Mouse (Mus musculus): Measurements from ENCODE around the gene Vasp. TPM values are rescaled to one million over a fixed set of nuclear protein-coding genes. Genes with fewer than 3 reads are reported as not detected.
A peak's percentile ranks its signal among the peaks of the same experiment; 100 is the strongest.

The Vasp gene
- total and polyA plus RNA-seq, 2 experiments from 2014 or later: 30.0 to 40.6 TPM

- H3K27ac ChIP-seq (ENCODE audit: low read depth, low read length): peak overlapping the region; percentile 78
- peak overlapping the region; percentile 95 for H3K4me2 ChIP-seq (ENCODE audit: low read depth)
- peak overlapping the region; percentile 66 for H3K9ac ChIP-seq
- H3K36me3 ChIP-seq (ENCODE audit: insufficient read depth): no peaks in the 10 kb centered on the region
- H3K4me1 ChIP-seq (ENCODE audit: insufficient read depth): peaks cover 15% of the 10 kb centered on the region
- TF ChIP-seq CTCF (IDR thresholded peaks at IDR 0.05; ENCODE audit: low read depth): no peak
- 2% methylated on average over 36 of the region's 36 CpGs for WGBS
- DNase-seq: peak; percentile 78
- H3K27me3 ChIP-seq (ENCODE audit: insufficient read depth, low read length): no peaks in the 10 kb centered on the region; the same call in 1 of the 2 replicates
- ATAC-seq: peak; percentile 58
- H3K4me3 ChIP-seq (ENCODE audit: low read depth, low read length): peak overlapping the region; percentile 72
- H3K9me3 ChIP-seq (ENCODE audit: low read length): no peaks in the 10 kb centered on the region
These were observed 652 bp upstream of the Vasp start for GRCm38 (mm10) chr7:19272173-19272764.

- peak overlapping the region; percentile 29; the same call in 1 of the 2 replicates for H3K27ac ChIP-seq (ENCODE audit: low read depth, low read length)
- no peaks in the 10 kb centered on the region for H3K9me3 ChIP-seq (ENCODE audit: low read length)
- H3K4me1 ChIP-seq (ENCODE audit: insufficient read depth): peaks cover 15% of the 10 kb centered on the region
- peak overlapping the region; percentile 72 for H3K4me3 ChIP-seq (ENCODE audit: low read depth, low read length)
- TF ChIP-seq CTCF (IDR thresholded peaks at IDR 0.05; ENCODE audit: low read depth): no peak
- ATAC-seq (no peak), DNase-seq (peak; percentile 30)
- H3K36me3 ChIP-seq (ENCODE audit: insufficient read depth): no peaks in the 10 kb centered on the region
- H3K27me3 ChIP-seq (ENCODE audit: insufficient read depth, low read length): no peaks in the 10 kb centered on the region; the same call in 1 of the 2 replicates
- WGBS: 2% methylated on average over 16 of the region's 21 CpGs
- peak overlapping the region; percentile 95 for H3K4me2 ChIP-seq (ENCODE audit: low read depth)
- peak overlapping the region; percentile 66 for H3K9ac ChIP-seq
These were observed 944 bp downstream of the Vasp start for GRCm38 (mm10) chr7:19270509-19271237.

GRCm38 (mm10) chr7:19269721-19270441 lies 1.7 kb downstream of the Vasp start:
- TF ChIP-seq CTCF (IDR thresholded peaks at IDR 0.05; ENCODE audit: low read depth): no peak
- Histone ChIP-seq H3K27ac (ENCODE audit: low read depth, low read length) (peak overlapping the region; percentile 29; the same call in 1 of the 2 replicates), H3K27me3 (ENCODE audit: insufficient read depth, low read length) (no peaks in the 10 kb centered on the region), H3K9me3 (ENCODE audit: low read length) (no peaks in the 10 kb centered on the region), H3K4me3 (ENCODE audit: low read depth, low read length) (peak overlapping the region; percentile 72), H3K9ac (peak overlapping the region; percentile 66), H3K4me1 (ENCODE audit: insufficient read depth) (peaks cover 15% of the 10 kb centered on the region), H3K36me3 (ENCODE audit: insufficient read depth) (no peaks in the 10 kb centered on the region), H3K4me2 (ENCODE audit: low read depth) (peak overlapping the region; percentile 95)
- WGBS: 9% methylated on average over 17 of the region's 19 CpGs
- ATAC-seq (no peak), DNase-seq (no peak)

GRCm38 (mm10) chr7:19268993-19269681 lies 2.5 kb downstream of the Vasp start:
- ATAC-seq (no peak), DNase-seq (no peak)
- 61% methylated on average over 10 of the region's 10 CpGs for WGBS
- H3K27me3 ChIP-seq (ENCODE audit: insufficient read depth, low read length): no peaks in the 10 kb centered on the region
- H3K4me2 ChIP-seq (ENCODE audit: low read depth): peak overlapping the region; percentile 95
- H3K9me3 ChIP-seq (ENCODE audit: low read length): no peaks in the 10 kb centered on the region
- TF ChIP-seq CTCF (IDR thresholded peaks at IDR 0.05; ENCODE audit: low read depth): no peak
- H3K4me3 ChIP-seq (ENCODE audit: low read depth, low read length): peak overlapping the region; percentile 72
- H3K27ac ChIP-seq (ENCODE audit: low read depth, low read length): peak overlapping the region; percentile 29; the same call in 1 of the 2 replicates
- H3K9ac ChIP-seq: no peak overlapping the region
- peaks cover 15% of the 10 kb centered on the region for H3K4me1 ChIP-seq (ENCODE audit: insufficient read depth)
- peaks cover 4% of the 10 kb centered on the region; the same call in 1 of the 2 replicates for H3K36me3 ChIP-seq (ENCODE audit: insufficient read depth)

GRCm38 (mm10) chr7:19267051-19267450 lies 4.6 kb downstream of the Vasp start:
- no peak for TF ChIP-seq CTCF (IDR thresholded peaks at IDR 0.05; ENCODE audit: low read depth)
- H3K9me3 ChIP-seq (ENCODE audit: low read length): no peaks in the 10 kb centered on the region
- ATAC-seq (no peak), DNase-seq (no peak)
- H3K4me2 ChIP-seq (ENCODE audit: low read depth): no peak overlapping the region
- peaks cover 21% of the 10 kb centered on the region for H3K36me3 ChIP-seq (ENCODE audit: insufficient read depth)
- peaks cover 15% of the 10 kb centered on the region for H3K4me1 ChIP-seq (ENCODE audit: insufficient read depth)
- no peak overlapping the region for H3K9ac ChIP-seq
- WGBS: 81% methylated on average over 10 of the region's 10 CpGs
- no peak overlapping the region for H3K27ac ChIP-seq (ENCODE audit: low read depth, low read length)
- H3K4me3 ChIP-seq (ENCODE audit: low read depth, low read length): no peak overlapping the region
- no peaks in the 10 kb centered on the region for H3K27me3 ChIP-seq (ENCODE audit: insufficient read depth, low read length)

- DNase-seq (no peak), ATAC-seq (no peak)
- WGBS: 81% methylated on average over 10 of the region's 10 CpGs
- no peak for TF ChIP-seq CTCF (IDR thresholded peaks at IDR 0.05; ENCODE audit: low read depth)
- Histone ChIP-seq H3K4me1 (ENCODE audit: insufficient read depth) (peaks cover 15% of the 10 kb centered on the region), H3K36me3 (ENCODE audit: insufficient read depth) (peaks cover 27% of the 10 kb centered on the region), H3K27me3 (ENCODE audit: insufficient read depth, low read length) (no peaks in the 10 kb centered on the region), H3K27ac (ENCODE audit: low read depth, low read length) (no peak overlapping the region), H3K9ac (no peak overlapping the region), H3K9me3 (ENCODE audit: low read length) (no peaks in the 10 kb centered on the region), H3K4me3 (ENCODE audit: low read depth, low read length) (no peak overlapping the region), H3K4me2 (ENCODE audit: low read depth) (no peak overlapping the region)
These were observed 5.4 kb downstream of the Vasp start for GRCm38 (mm10) chr7:19265928-19266822.

Data from forebrain, postnatal 0 days (tissue).